Mouse (Mus musculus) embryo, embryonic 10.5 days (tissue): ENCODE measurements around the gene 4933407L21Rik.
"Not testable (repeated sequence)": the region's sequence is repeated elsewhere in the genome, so short reads cannot be mapped to it uniquely, and the experiment has no call there.

Experiments used
- DNase-seq: peaks from one replicate; pipeline ENCODE4 v3.0.0-alpha.2; 2015; ENCODE audit warnings: low spot score

The 4933407L21Rik gene

GRCm38 (mm10) chr1:85959889-85960276 lies 31.6 kb downstream of the 4933407L21Rik start:
- DNase-seq = no peak

DNA sequence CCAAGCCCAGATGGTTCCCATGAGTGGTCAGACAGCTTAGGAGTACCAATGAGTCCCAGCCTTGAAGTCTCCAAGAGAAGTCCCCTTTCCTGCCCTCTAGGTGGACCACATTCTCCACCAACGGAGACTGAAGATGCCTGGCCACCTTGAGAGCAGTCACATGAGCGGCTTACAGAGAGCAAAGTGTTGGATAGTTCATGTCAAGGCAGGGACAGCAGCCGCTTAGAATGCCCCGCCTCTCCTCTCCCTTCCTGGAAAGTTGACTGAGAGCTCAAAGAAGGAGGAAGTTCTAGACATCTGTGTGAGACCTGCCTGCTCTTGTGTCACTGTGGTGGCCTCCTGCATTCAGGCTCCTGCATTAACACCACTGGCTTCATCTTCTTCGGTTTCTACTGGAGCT lies 32.6 kb downstream of the 4933407L21Rik start, which contains the start of gene Gpr55:
Gene Gpr55 (minus strand): TSS at position 135 of the 400 bp plus-strand sequence.
- DNase-seq = no peak

DNA sequence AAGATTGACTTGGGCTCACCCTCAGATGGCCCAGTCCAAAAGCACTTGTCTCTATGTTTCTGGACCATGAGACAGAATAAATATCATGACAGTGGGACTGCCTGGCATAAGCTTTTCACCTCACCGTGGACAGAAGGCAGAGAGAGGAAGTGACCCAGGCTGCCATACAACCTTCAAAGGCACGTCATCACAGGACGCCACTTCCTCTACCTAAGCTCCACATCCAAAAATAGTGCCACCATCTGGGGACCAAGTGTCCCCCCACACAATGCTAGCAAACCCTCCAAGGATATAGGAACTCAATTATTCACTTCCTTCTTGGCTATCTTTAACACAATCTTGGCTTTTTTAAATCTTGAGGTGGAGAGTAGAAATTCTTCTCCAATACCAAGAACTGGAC lies 33.8 kb downstream of the 4933407L21Rik start:
- no peak for DNase-seq

DNA sequence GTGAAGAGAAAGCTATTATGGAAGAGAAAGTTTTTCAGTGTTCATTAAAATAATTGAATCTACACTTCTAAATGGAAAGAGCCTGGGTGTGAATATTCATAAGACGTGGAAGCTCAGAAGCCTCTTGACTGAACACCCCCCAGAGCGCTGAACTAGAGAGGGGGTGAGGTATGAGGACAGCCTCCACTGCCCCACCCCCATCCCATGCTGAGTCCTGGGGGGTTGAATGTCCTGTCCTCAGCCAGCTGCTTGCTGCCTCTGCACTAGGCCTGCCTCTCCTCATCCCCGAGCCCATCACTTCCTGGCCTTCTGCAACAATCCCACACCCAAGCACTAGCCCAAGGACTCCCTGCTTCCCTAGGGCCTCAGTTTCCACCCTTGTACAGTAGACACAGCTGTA lies 37.6 kb downstream of the 4933407L21Rik start:
- DNase-seq = no peak

GRCm38 (mm10) chr1:85969081-85969480 lies 40.8 kb downstream of the 4933407L21Rik start:
- DNase-seq = no peak

DNA sequence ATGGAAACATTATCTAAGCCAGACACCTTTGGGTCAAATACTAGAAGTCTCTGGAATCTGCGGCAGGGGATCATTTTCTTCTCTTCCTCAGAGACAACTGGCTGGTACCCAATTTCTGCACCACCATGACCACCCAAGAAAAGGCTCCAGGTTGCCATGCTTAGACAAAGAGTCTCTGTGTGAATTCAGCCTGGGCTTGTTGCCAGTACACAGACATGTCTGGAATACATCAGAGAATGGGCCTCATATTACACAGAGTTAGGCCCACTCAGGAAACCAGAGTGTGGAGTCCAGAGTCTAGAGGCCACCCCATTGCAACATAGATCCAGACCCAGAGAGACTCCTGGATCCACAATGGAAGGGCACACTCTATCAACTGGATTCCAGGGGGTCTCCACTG lies 41.2 kb downstream of the 4933407L21Rik start:
- no peak for DNase-seq

GRCm38 (mm10) chr1:85971070-85971469 lies 42.8 kb downstream of the 4933407L21Rik start:
- DNase-seq = no peak

DNA sequence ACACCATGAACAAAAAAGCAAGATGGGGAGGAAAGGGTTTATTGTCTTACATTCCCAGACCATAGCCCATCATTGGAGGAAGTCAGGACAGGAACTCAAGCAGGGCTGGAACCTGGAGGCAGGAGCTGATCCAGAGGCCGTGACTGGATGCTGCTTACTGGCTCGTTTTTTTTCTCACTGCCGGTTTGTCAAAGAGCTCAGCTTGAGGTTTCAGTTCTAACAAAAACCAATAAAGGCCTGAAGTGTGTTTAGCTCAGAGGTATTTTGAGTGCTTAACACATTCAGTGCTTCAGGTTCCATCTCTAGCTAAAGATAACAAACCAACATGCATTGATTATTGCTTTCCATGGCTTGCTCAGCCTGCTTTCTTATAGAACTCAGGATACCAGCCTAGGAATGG lies 44.1 kb downstream of the 4933407L21Rik start:
- no peak for DNase-seq

GRCm38 (mm10) chr1:85973468-85973877 lies 45.2 kb downstream of the 4933407L21Rik start:
- no peak for DNase-seq

DNA sequence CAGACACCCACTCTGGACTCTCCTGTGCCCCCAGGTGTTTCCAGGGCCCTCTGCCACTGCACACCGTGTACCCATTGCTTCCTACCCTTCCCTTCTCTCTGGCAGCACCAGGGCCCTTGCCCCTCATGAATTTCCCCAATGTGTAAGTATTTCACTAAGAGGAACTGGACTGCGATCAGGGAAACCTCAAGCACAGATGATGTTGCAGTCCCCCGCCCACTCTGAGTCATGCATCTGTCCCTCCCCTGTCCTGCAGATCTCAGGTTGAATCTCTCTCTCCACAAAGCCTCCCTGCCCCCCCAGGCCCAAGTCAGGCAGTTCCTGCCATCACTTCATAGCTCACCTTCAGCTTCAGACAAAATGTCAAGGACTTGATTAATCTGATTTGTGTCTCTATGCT lies 49.4 kb downstream of the 4933407L21Rik start:
- DNase-seq = no peak

DNA sequence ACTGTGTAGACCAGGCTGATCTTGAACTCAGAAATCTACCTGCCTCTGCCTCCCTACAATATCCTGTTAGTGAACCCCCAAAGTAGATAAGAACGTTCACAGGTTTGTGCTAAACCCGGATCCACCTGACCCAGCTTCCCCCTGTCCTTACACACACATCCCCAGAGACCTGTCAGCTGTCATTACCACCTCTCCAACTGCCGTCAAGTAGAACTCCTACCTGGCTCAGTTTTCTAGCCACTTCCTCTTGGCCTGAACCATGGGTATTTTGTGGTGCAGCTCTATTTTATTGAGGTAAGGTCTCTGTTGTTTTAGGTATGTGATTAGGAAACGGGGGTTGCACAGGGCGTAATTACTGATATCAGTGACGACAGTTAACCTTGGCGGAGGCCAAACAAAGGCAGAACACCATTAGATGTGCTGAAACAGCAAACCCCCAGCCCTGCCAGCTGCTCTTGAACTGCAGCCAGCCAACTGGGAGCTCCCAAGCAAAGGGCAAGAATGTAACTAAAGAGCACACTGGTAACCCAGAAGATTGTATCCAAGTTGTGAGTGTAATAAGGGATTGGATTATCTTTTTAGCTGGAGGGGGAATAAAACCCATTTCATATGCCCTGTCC lies 53.6 kb downstream of the 4933407L21Rik start:
- DNase-seq = no peak

GRCm38 (mm10) chr1:85985784-85986183 lies 57.5 kb downstream of the 4933407L21Rik start:
- no peak for DNase-seq

- DNase-seq = no peak
Measured at GRCm38 (mm10) chr1:85988351-85988750, 60.1 kb downstream of the 4933407L21Rik start.

GRCm38 (mm10) chr1:85988882-85989281 lies 60.6 kb downstream of the 4933407L21Rik start:
- not testable (repeated sequence) for DNase-seq
